Mouse (Mus musculus): ENCODE measurements around the gene Dnajc13.

Gene Dnajc13

DNA sequence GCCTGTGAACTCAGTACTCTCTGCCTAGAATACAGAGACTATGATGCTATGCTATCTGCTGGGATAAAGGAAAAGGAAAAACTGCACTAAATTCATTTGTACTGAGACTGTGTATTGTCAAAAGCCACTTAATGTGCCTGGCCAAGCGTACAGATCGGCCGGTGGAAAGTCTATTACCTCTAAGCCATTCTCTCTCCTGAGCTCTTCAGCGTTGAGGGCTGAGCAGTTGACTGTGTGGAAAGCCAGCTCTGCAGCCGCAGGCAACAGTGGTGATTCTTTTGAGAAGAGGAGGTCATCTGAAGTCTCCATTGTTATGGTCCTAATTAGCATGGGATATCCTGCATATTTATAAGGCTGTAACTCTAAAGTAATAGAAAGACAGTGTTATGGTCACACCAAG is 80.4 kb downstream of the Dnajc13 start:
- DNase-seq: no peak

DNA sequence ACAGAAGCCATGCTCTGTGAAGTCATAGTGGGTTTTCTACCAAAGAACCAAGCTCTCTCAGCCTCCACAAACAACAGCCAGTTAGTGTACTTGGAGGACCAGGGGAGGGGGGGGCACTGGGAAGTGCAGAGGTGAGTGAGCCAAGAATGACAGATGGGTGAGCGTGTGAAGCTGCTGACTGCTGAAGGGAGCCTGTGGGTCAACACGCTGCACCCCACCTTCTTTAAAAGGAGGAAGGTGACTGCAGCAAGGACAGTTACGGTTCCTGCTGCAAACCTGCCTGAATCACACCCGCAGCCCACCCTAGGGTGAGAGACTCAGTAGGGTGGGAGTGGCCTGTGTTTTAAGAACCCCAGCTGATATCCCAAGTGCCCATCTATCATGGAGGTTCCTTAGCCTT is 81.1 kb downstream of the Dnajc13 start:
- DNase-seq: no peak

DNA sequence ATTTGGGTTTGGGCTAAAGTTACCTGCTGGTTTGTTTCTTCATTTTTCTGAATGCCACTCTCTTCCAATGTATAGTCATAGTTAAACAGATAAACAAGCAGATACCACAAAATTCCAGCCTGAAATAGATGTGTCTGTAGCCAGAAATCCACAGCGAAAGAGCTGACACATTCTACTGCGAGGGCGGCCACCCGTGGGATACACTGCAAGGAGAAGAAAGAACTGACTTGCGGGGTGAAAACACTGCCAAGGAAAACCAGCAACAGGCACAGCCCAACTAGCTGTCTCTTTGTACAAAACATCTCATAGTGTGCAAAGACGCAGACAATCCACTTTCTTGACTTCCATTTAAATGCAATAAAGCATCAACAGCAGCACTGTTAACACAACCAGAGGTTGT is 82.7 kb downstream of the Dnajc13 start:
- DNase-seq: no peak

DNA sequence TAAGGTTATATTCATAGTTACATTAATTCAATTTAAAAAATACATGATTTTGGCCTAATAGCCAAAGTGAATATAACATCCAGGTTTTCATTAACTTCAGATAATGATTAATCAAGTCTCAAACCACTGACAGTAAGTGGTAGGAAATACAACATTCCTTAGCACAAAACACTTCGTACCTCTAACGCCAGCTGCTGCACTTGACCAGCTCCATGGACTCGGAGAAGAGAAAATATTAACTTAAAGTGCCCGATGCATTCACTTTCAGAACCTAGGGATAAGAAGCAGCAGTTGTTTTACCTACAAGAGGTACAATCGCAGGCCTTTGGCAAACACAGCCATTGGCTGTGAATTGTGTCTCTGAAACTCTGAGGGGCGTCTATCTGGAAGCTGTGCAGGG is 90.4 kb downstream of the Dnajc13 start:
- no peak for DNase-seq

DNA sequence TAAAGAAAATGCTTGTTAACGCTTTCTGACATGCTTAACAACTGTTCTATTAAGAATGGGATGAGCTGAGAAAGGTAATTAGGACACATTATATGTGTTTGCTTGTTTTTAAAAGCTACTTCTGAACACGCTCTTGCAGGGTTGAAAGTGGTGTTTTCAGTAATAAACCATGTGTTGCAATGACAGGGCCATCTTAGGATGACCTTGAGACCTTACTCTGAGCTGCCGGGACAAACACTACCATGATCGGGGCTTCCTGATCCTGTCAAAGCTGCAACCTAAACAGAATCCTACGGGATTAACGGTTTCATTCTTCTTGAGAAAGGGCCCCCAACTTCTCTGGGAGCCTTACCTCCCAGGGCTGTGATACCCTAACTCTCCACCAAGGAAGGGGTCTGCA is 91.1 kb downstream of the Dnajc13 start:
- no peak for DNase-seq

DNA sequence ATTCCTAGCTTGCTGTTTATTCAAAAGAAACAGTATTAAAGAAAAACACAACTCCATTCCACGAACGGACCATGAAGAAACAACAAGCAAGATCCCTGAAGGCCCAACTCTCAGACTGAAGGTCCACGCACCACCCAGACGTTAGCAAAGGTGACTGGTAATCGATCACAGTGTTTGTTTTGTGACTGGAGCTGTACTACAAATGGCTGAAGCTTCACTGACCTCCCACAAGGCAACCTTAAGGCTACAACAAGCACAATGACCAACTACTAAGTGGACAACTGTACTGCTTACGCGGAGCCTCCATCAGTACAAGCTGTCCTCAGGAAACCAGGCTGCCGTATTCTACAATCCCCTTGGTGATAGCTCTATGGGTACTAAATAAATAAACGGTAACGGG is 92.7 kb downstream of the Dnajc13 start:
- no peak for DNase-seq

DNA sequence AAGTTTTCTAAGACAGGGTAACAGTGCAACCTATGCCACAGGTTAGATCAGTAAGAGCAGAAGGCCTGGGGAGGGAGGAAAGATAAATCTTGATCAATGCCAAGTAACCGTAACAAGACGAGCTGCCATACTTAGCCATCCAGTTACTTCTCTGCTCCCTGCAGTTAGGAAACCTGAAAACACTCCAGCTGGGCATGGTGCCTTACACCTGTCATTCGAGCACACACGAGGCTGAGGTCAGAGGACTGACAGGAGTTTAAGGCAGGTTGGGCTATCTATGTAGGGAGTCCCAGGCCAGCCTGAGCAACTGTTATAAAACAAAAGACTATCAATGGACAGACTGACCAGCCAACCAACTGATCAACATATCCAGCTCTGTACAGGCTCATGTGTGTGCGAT is 96.8 kb downstream of the Dnajc13 start:
- no peak for DNase-seq

DNA sequence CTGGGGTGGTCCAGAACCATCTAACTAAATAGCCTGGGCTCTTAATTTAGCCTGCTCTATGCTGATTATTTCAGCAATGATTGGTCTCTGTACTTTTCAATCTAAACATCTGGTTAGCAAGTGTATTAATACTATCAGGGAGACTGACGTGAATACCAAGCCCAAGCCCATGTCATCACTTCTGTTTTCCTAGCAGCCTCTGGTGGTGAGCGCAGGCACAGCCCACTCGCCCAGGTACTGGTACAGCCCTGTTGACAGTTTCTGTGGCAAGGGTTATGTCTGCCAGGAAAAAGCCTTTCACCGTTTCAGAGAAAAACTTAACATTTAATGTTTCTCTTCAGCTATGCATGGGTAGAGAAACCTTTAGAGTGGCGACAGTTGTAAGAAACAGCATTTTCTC is 98.5 kb downstream of the Dnajc13 start:
- no peak for DNase-seq

DNA sequence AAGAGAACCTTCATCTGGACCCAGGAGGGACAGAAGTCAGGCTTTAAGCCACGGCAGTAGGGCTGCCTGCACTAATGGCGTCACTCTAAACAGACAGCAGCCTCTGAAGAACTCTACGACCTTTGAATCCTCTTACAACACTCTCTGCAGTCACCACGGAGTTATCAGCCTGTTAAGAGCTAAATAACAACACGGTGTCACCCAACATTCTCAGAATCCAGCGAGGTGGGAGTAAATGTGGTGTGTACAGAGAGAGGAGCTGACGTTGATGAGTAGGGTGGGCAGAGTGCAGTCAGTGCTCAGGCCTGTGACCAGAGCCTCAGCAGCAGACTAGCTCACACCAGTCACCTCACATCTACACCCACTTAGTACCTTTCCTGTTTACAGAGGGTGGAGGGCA is 101.6 kb downstream of the Dnajc13 start:
- DNase-seq: no peak

DNA sequence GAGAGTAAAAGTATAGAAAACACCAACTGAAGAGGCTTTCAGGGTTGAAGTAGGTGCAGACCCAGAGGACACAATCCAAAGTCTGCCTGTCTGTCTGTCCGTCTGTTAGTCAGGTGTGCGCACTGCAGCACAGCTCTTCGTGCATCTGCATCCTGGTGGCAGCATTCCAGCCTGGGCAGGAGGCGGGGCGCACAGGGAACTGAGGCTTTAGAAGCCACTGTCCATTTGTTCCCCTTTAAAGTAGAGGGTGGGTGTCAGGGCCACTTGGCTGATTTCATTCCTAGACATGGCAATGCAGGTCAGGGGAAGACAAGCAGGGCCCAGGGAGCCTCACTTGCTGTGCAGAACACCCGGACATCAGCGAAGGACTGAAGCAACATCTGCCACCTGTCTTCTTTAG is 105.4 kb downstream of the Dnajc13 start:
- DNase-seq: no peak

DNA sequence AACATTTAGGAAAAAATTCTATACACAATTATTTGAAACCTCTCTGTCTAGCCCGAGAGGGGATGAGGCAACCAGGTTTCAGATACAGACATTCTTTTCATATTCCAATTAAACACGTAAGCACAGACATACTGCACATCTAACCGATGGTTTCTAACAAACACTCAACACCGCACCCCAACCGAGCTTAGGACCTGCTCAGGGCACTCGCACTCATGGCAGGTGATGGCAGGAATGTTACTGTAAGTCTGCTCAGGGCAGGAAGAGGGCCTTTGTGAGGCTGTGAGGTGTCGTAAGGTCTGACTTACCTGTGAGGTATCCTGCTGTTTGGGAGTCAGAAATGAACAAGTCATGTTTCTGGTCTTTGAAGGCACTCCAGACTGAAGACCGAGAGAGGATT is 106.2 kb downstream of the Dnajc13 start:
- no peak for DNase-seq

DNA sequence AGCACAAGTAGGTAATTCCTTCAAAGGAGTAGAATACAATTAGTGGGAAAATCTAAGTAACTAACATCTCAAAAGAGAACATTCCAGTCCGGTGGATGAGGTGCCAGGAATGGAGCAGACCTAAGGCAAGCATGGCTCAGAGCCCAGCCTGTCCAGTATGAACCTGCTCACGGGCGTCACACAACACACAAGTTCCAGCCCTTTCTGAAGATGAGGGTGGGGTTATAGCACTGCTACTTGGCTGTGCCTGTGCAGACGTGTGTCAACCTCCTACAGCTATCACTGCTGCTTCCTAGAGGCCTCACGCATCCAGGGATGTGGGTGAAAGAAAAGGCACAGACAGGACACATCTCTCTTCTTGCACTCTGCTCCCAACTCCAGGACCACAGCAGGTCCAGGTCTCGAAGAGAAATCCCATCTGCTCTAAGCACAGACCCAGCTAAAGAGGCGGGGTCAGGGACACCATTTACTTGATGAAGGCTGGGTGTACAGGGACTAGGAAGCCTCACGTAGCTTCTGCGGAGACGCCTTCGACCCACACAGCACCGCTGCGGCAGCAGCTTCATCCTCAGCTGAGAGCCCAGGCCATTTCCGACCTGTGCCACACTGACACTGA is 107.5 kb downstream of the Dnajc13 start:
- no peak for DNase-seq

DNA sequence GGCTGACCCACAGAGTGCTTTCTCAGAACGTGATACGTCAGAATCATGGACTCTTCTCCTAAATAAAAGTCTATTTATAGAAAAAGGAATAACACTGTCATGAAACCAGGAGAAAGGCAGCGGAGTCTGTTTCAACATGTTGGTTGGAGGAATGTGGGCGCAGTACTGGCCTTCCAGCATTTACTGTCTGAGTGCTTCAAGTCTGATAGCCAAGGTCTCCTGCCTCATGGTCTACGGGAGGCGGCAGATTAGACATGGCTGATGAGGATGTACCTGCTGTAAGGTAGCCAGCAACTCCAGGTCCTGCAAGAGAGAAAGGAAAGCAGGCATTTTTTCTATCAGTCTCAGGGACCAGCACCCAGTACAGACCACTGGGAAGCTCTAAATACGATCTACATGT is 110.6 kb downstream of the Dnajc13 start:
- DNase-seq: no peak

DNA sequence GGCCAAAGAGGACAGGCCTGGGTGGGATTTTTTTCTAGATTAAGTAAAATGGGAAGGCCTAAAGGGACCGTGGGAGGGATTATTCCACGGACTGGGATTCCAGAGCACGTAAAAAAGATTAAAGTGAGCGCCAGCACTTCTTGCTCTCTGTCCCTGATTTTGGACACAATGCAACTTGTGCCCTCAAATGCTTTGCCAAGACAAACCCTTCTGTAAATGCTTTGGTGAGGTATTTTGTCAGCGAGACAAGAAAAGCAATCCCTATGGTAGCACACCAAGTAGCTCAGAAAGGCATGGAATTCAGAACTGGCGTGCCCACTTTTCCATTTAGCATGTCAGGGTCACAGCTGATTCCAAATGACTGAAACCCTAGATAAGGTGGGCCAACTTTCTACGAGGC is 113.8 kb downstream of the Dnajc13 start:
- DNase-seq: no peak

DNA sequence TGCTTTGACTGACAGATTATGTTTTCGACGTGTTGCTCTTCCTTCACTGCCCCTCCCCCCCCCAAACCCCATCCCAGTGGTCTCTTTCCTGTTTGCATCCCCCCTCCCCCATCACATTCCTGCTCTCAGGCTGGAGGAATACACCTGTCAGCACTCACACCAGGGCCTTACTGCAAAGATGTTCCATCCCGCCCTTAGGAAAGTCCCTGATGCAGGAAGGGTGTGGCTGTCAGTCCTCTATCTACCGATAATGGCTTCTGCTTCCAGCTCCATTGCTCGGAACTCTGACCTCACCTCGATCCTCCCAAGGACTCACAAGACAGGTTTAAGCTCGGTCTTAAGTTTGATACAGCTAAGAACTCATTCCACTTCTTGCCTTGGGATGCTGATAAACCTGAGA is 116.0 kb downstream of the Dnajc13 start:
- no peak for DNase-seq

DNA sequence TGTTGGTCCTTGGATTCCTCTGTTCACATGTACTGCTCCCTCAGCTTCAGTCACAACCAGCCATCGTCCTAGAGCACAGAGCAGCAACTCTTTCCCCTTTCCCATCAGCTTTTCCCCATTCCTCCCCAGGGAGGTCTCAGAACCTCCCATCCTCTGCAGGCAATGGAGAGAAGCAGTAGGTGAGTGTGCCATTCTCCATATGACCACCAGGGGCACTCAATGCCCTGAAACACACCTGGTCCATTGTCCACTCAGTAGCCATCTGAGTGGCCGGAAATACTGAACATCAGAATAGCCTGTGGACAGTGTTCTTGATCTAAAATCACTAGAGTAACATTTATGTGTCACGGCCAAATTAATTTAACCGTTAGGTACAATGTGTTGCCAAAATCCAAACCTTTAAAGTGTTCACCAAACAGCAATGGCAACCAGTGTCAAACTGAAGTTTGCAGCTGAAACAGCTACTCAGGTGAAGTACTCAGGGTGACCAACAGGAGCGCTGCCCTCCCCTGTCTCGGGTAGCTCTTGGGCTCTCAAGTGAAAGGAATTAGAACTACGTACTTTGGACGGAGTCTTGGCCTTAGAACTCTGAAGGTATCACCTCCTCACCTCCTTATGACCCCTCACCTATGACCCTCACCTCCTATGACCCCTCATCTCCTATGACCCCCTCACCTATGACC is 118.3 kb downstream of the Dnajc13 start:
- no peak for DNase-seq

DNA sequence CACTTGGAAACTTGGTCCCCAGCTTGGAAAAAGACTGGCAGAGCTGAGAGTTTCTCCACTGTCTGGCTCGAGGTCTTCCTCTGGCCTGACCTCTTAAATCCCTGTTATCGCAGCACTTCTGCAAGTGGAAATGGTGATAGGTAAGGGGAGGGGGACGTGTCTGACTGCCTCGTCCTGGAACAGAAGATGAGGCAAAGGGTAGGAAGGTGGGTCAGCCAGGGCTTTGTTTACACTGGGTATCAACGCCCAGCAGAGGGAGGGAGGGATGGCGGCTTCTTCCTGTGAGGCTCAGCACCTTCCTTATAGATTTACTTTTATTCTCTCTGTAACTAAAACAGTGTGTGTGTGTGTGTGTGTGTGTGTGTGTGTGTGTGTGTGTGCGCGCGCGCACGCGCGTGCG is 119.9 kb downstream of the Dnajc13 start:
- DNase-seq: no peak

DNA sequence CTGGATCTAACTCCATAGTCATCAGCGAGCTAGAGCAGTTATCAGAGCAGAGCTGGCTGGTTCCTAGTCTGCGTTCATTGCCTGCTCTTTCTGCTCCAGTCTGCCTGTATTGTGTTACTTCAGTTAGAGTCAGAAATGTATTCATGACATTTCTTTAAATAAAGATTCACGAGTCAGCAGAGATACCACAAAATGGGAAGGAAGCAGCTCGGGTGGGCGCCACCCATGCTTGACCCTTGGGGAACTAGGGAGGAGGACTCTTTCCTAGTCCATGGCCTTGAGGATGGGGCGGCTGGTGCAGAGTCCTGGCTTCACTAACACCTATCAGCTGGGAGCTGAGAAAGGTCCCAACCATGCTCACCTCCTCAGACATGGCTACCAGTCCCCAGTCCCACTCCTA is 122.4 kb downstream of the Dnajc13 start:
- no peak for DNase-seq

DNA sequence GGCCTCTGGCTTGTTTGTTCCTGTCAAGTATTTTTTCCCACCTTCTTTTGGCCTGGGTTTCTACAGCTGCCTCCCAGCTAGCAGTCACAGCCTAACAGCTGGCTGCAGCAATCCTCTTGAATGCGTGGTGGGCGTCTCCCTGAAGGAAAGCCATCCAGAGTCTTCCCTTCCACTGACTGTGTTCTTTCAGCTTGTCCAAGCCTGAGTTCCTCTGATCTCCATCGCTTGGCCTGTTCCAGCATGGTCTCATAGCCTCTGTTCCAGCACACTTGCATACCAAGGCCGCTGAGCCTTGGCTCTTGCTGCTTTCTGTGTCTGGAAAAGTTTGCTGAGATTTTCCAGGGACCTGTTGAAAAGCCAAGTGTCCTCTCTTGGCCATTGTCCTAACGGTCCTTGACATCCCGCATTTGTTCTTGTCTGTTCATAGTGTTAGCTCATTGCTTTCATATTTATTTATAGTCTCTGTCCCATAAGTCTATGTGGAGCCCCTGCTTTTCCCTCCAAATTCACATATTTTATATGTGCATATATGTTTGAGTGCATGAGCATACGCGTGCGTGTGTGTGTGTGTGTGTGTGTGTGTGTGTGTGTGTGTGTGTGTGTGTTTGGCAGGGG is 132.5 kb downstream of the Dnajc13 start:
- no peak for DNase-seq

DNA sequence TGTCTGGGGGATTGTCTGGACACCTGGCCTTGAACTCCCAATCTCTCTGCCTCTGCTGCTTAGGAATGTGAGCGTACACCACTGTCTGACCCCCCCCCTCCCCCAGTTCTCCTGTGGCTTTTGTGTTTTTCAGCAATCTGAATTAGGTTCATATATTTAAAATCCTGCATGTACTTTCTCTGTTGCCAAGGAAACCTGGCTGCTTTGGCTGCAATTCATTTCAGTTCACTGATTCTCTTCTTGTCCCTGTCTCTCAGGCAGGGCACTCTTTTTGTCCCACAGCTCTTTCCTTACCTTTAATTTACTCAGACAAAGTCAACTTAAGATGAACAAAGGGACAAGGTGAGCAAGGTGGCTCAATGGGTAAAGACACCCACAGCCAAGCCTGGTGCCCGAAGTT is 134.6 kb downstream of the Dnajc13 start:
- DNase-seq: peak; percentile 36

DNA sequence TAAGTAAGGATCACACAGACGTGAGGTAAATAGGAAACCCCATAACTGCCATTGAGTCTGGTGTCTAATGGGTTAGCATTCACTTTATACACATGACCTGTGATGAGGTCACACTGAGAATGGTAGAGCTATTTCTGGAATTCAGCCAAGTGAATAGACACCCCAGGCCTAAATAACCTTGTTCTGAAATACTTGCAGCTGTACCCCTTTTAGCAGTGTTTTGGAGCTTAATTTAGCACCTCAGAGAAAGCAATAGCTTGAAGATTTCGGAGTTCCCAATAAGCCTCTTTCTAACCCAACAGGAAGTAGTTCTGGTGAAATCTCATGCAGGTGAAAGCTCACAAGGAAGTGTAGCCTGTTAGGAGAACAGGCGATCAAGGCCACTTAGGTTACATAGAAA is 135.9 kb downstream of the Dnajc13 start, which contains the start of gene Ackr4:
TSS of gene Ackr4 (minus strand) at position 101 of the 400 bp plus-strand sequence.
- no peak for DNase-seq

DNA sequence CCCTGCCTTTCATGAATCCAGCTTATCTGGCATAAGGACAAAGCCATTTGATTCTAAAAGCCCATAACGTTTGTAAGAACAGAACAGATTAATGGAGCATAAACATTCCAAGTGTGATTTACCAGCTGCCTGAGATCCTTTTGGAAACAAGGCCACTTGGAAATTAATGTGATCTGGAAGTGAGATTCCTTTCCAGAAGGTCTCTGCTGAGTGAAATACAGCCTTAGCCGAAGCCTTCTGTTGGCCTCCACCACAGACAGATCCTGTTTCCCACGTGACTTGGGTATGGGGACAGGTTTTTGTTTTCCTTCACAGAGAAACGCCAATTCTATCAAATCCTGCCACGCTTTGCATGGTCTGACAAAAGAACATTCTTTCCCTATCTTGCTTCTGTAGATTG is 139.1 kb downstream of the Dnajc13 start:
- DNase-seq: no peak

DNA sequence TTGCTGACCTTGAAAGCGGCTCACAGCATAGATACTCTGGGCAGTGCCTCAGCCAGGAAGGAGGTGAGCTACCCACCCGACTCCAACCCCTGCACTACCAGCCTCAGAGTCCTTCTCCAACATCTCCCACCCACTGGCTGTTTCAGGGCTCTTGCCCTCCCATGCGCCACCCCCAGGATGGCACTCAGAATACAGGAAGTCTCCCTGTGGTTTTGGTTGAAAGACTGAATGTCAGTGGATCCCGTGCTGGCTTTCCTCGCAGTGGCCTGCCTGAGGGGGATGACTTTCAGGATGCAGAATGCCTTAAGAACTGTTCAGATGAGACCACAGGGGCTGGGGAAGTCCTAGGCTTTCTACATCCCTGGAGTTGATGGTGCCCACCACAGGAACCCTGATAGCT is 139.6 kb downstream of the Dnajc13 start:
- no peak for DNase-seq

DNA sequence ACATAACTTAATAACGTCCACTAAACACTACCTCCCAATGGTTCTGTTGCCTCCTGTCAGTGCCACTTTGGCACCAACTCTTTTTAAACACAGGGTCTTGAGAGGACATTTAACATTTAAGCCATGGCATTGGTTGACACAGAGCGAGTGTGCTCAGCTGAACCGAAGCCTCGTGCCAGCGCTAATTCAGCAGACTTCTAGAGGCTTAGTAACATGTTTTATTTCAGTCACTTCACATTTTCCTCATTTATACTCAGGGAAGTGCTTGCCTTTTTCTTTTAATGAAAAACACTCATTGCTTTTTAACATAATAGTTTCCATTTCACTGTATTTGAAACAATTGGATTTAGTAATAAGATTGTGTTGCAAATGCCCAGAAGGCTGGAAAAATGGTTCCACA is 153.6 kb downstream of the Dnajc13 start:
- DNase-seq: no peak

All from right cerebral cortex, postnatal 4 days (tissue).